Mouse (Mus musculus) CH12.LX (cell line): ENCODE measurements at regions not wholly inside any gene's neighbourhood (a gene's known extent, or its start where the extent isn't known, plus 50 kb on each side); places are given as distances from the start of the nearest gene placed in this dataset.

ENCODE experiments used
- DNase-seq: peaks from one replicate; pipeline ENCODE4 v3.0.0-alpha.2; 2013; ENCODE audit errors: extremely low read depth
- H3K27ac ChIP-seq: 2 replicates; pipeline ENCODE4 v1.5.1; 2012; ENCODE audit warnings: low read depth, mild to moderate bottlenecking, control low read depth, moderate library complexity; ENCODE audit not compliant: insufficient read depth
- H3K27me3 ChIP-seq: replicated peaks from 2 replicates; pipeline ENCODE3; 2012; ENCODE audit warnings: inconsistent platforms
- H3K36me3 ChIP-seq, 2 experiments: replicated peaks in 1 of 2; 2 replicates each; pipeline versions ENCODE3 to v1.6.1; 2012; ENCODE audit warnings: inconsistent platforms in 1 of 2, low read length in 1 of 2, mild to moderate bottlenecking in 1 of 2, mixed read lengths in 1 of 2, moderate library complexity in 1 of 2; ENCODE audit not compliant: control insufficient read depth in 1 of 2, insufficient read depth in 1 of 2
- H3K4me1 ChIP-seq, 2 experiments: 2 replicates each; pipeline ENCODE4 v1.6.1; 2012; ENCODE audit warnings: inconsistent platforms in 1 of 2, moderate library complexity in 1 of 2; ENCODE audit not compliant: insufficient read depth in 2 of 2, control insufficient read depth in 1 of 2
- H3K4me2 ChIP-seq: 2 replicates; pipeline ENCODE4 v1.6.1; 2012; ENCODE audit warnings: low read depth, mild to moderate bottlenecking, control low read depth; ENCODE audit not compliant: poor library complexity, insufficient read depth, severe bottlenecking
- H3K4me3 ChIP-seq, 3 experiments: fragments of 150-350 bp in 1 of 3; sonication (generic) in 1 of 3; replicated peaks in 1 of 3; 2 replicates each; pipeline versions ENCODE3 to v1.5.1; 2011 to 2012; ENCODE audit warnings: low read depth in 2 of 3, low read length in 2 of 3, mild to moderate bottlenecking in 2 of 3, moderate library complexity in 2 of 3, control low read depth in 1 of 3, improper control_type of control experiment in 1 of 3, inconsistent platforms in 1 of 3, mixed read lengths in 1 of 3; ENCODE audit not compliant: poor library complexity in 1 of 3
- H3K79me2 ChIP-seq: replicated peaks from 2 replicates; pipeline ENCODE4 v1.6.1; 2012; ENCODE audit warnings: mild to moderate bottlenecking, moderate library complexity; ENCODE audit not compliant: control insufficient read depth, poor library complexity, insufficient read depth, severe bottlenecking; ENCODE audit errors: extremely low read depth
- H3K9ac ChIP-seq: 2 replicates; pipeline ENCODE4 v1.6.1; 2012; ENCODE audit warnings: low read depth, mild to moderate bottlenecking, control low read depth, moderate library complexity; ENCODE audit not compliant: insufficient read depth
- H3K9me3 ChIP-seq: replicated peaks from 2 replicates; pipeline ENCODE3; 2012; ENCODE audit warnings: low read length, inconsistent platforms, mixed read lengths
- BHLHE40 ChIP-seq: IDR thresholded peaks from 2 replicates; pipeline ENCODE4 v1.6.1; 2011; ENCODE audit warnings: mild to moderate bottlenecking, low read depth, low read length, improper control_type of control experiment
- CHD1 ChIP-seq: IDR thresholded peaks from 2 replicates; pipeline ENCODE4 v1.6.1; 2012; ENCODE audit warnings: low read depth, low read length, improper control_type of control experiment, inconsistent platforms
- CHD2 ChIP-seq: IDR thresholded peaks from 2 replicates; pipeline ENCODE4 v1.6.1; 2011; ENCODE audit warnings: low read length, improper control_type of control experiment
- E2F4 ChIP-seq: IDR thresholded peaks from 2 replicates; pipeline ENCODE4 v1.6.1; 2011; ENCODE audit warnings: low read depth, low read length, improper control_type of control experiment; ENCODE audit not compliant: insufficient replicate concordance
- ELF1 ChIP-seq: IDR thresholded peaks from 2 replicates; pipeline ENCODE4 v1.6.1; 2014; ENCODE audit warnings: low read depth, mild to moderate bottlenecking, inconsistent platforms, low read length, improper control_type of control experiment
- EP300 ChIP-seq: IDR thresholded peaks from 2 replicates; pipeline ENCODE4 v1.6.1; 2011; ENCODE audit warnings: low read length, improper control_type of control experiment
- GABPA ChIP-seq: IDR thresholded peaks from 2 replicates; pipeline ENCODE4 v1.6.1; 2012; ENCODE audit warnings: low read depth, low read length, improper control_type of control experiment, inconsistent platforms; ENCODE audit not compliant: insufficient replicate concordance
- JUN ChIP-seq: IDR thresholded peaks from 2 replicates; pipeline ENCODE4 v1.6.1; 2011; ENCODE audit warnings: low read depth, mild to moderate bottlenecking, low read length, improper control_type of control experiment, moderate library complexity; ENCODE audit not compliant: insufficient read depth
- MAFK ChIP-seq: IDR thresholded peaks from 2 replicates; pipeline ENCODE4 v1.6.1; 2011; ENCODE audit warnings: low read length, improper control_type of control experiment; ENCODE audit not compliant: insufficient replicate concordance
- MAX ChIP-seq: IDR thresholded peaks from 2 replicates; pipeline ENCODE4 v1.6.1; 2011; ENCODE audit warnings: low read length, improper control_type of control experiment
- MEF2A ChIP-seq: IDR thresholded peaks from 2 replicates; pipeline ENCODE4 v1.6.1; 2014; ENCODE audit warnings: low read depth, mild to moderate bottlenecking, inconsistent platforms, low read length, improper control_type of control experiment, borderline replicate concordance
- MYC ChIP-seq: IDR thresholded peaks from 2 replicates; pipeline ENCODE4 v1.6.1; 2011; ENCODE audit warnings: low read depth, mild to moderate bottlenecking, improper control_type of control experiment, low read length
- NELFE ChIP-seq: IDR thresholded peaks from 2 replicates; pipeline ENCODE4 v1.6.1; 2011; ENCODE audit warnings: low read depth, low read length, improper control_type of control experiment
- NRF1 ChIP-seq: IDR thresholded peaks from 2 replicates; pipeline ENCODE4 v1.6.1; 2014; ENCODE audit warnings: low read depth, mild to moderate bottlenecking, inconsistent platforms, low read length, improper control_type of control experiment, moderate library complexity
- POLR2A ChIP-seq: IDR thresholded peaks from 2 replicates; pipeline ENCODE4 v1.6.1; 2011; ENCODE audit warnings: low read depth, mild to moderate bottlenecking, improper control_type of control experiment, low read length
- RAD21 ChIP-seq: IDR thresholded peaks from 2 replicates; pipeline ENCODE4 v1.6.1; 2011; ENCODE audit warnings: low read depth, mild to moderate bottlenecking, low read length, improper control_type of control experiment, moderate library complexity
- SIN3A ChIP-seq: IDR thresholded peaks from 2 replicates; pipeline ENCODE4 v1.6.1; 2012; ENCODE audit warnings: low read length, improper control_type of control experiment, inconsistent platforms
- TCF12 ChIP-seq: IDR thresholded peaks from 2 replicates; pipeline ENCODE4 v1.6.1; 2014; ENCODE audit warnings: low read depth, mild to moderate bottlenecking, inconsistent platforms, low read length, improper control_type of control experiment
- UBTF ChIP-seq: IDR thresholded peaks from 2 replicates; pipeline ENCODE4 v1.6.1; 2012; ENCODE audit warnings: low read depth, mild to moderate bottlenecking, inconsistent platforms, low read length, improper control_type of control experiment, moderate library complexity
- ZC3H11A ChIP-seq: IDR thresholded peaks from 2 replicates; pipeline ENCODE4 v1.6.1; 2012; ENCODE audit warnings: low read depth, mild to moderate bottlenecking, inconsistent platforms, low read length, improper control_type of control experiment
- ZMIZ1 ChIP-seq: IDR thresholded peaks from 2 replicates; pipeline ENCODE4 v1.6.1; 2012; ENCODE audit warnings: low read depth, mild to moderate bottlenecking, inconsistent platforms, low read length, improper control_type of control experiment
- ZNF384 ChIP-seq: IDR thresholded peaks from 2 replicates; pipeline ENCODE4 v1.6.1; 2012; ENCODE audit warnings: low read depth, low read length, improper control_type of control experiment, inconsistent platforms
- dilution Hi-C: fragments of 300-500 bp; cut with MboI; formaldehyde crosslinking; loops from 2 replicates; pipeline ENCODE4 v1.14.3; 2020; ENCODE audit warnings: low sequenced_read_pairs; ENCODE audit not compliant: extremely low pct_unique_long_range_greater_than_20kb, extremely low pct_ligation_motif_present
- in situ Hi-C: fragments of 300-500 bp; cut with MboI; formaldehyde crosslinking; loops from 3 replicates; pipeline ENCODE4 v1.14.3; 2019; ENCODE audit warnings: low sequenced_read_pairs, low pct_ligation_motif_present, low pct_unique_long_range_greater_than_20kb, mixed read lengths

DNA sequence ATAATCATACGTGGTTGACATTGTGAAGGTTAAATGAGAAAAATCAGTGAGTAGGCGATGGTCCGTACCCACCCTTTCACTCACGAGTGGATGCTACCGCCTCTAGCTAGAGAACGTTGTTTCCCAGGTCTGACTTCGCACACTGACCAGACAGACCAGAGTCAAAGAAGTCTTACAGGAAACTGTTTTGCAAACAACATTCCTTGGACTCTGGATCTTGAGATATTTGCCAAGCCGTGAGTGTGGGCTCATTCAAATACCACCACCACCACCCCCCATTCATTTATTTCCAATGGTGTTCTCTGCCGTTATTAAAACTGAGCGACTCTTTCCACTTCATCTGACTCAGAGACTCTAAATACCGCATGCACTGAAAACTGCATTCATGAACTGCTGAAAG, 234.2 kb downstream of the Lmo4 start:
- Histone ChIP-seq H3K79me2 (no peaks in the 10 kb centered on the region), H3K9me3 (no peaks in the 10 kb centered on the region)
- in situ Hi-C loops: no loop called here
- no peak for DNase-seq
- TF ChIP-seq GABPA (no peak), BHLHE40 (no peak), POLR2A (no peak), NRF1 (no peak), EP300 (no peak), CHD2 (no peak), CHD1 (no peak), E2F4 (no peak), TCF12 (no peak), MAX (no peak)
- TF ChIP-seq, all 38 proteins: peak for 0
- Histone ChIP-seq H3K36me3 (no peaks in the 10 kb centered on the region), H3K9ac (no peak overlapping the region), H3K4me1 (no peaks in the 10 kb centered on the region), H3K4me2 (no peak overlapping the region), H3K27me3 (no peaks in the 10 kb centered on the region), H3K4me3 (no peak overlapping the region), H3K27ac (no peak overlapping the region)
- dilution Hi-C loops: no loop called here

DNA sequence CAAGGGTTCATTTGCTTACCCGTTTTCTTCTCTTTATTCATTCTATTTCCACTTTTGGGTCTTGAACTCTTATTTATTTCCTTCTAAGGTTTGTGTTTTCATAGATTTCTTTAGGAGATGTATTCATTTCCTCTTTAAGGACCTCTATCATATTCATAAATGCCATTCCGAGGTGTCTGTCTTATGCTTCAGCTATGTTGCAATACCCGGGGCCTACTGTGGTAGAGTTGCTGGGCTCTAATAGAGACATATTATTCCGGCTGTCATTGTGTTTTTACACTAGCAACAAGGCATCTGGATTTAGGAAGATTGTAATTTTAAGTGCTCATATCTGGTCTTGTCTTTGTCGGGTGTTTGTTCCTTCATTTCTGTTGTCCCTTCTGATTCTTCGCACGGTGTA, 249.5 kb downstream of the Lmo4 start:
- Histone ChIP-seq H3K4me2 (no peak overlapping the region), H3K27me3 (no peaks in the 10 kb centered on the region), H3K36me3 (no peaks in the 10 kb centered on the region), H3K27ac (no peak overlapping the region)
- TF ChIP-seq ZC3H11A (no peak), ELF1 (no peak), ZMIZ1 (no peak), NELFE (no peak), RAD21 (no peak), MYC (no peak), MAFK (no peak), UBTF (no peak), ZNF384 (no peak), MEF2A (no peak), GABPA (no peak), E2F4 (no peak), SIN3A (no peak), CHD1 (no peak), JUN (no peak)
- TF ChIP-seq, all 38 proteins: peak for 0
- dilution Hi-C loops: no loop called here
- H3K4me3 ChIP-seq: no peak overlapping the region
- no peaks in the 10 kb centered on the region for H3K4me1 ChIP-seq
- in situ Hi-C loops: no loop called here
- H3K9ac ChIP-seq: no peak overlapping the region
- no peaks in the 10 kb centered on the region for H3K9me3 ChIP-seq
- no peak for DNase-seq
- no peaks in the 10 kb centered on the region for H3K79me2 ChIP-seq
